Mouse (Mus musculus): ENCODE data around the gene Fbxw8. TPM values are rescaled to one million over a fixed set of nuclear protein-coding genes. Genes with fewer than 3 reads are reported as not detected.

Gene Fbxw8
- polyA plus RNA-seq, 1 experiment from 2014 or later: 27.6 TPM

GRCm38 (mm10) chr5:118028191-118029034 is 126.9 kb downstream of the Fbxw8 start:
- H3K4me2 ChIP-seq (ENCODE audit: low read depth, low read length, severe bottlenecking): peak overlapping the region; percentile 100
- DNase-seq (ENCODE audit: low spot score) (no peak), ATAC-seq (replicated peaks; ENCODE audit: low FRiP score) (no peak)
- H3K36me3 ChIP-seq (ENCODE audit: control insufficient read depth, insufficient read depth, low read length): no peaks in the 10 kb centered on the region
- peak overlapping the region; percentile 62 for H3K4me3 ChIP-seq (ENCODE audit: low read depth, low read length)
- peaks cover 28% of the 10 kb centered on the region for H3K4me1 ChIP-seq (replicated peaks; ENCODE audit: control insufficient read depth, insufficient read depth, low read length)
- no peak overlapping the region; the same call in 1 of the 2 replicates for H3K9ac ChIP-seq (ENCODE audit: low read length)
- H3K9me3 ChIP-seq (ENCODE audit: control insufficient read depth, low read length): no peaks in the 10 kb centered on the region
- WGBS: 2% methylated on average over 73 of the region's 79 CpGs
- peaks cover 48% of the 10 kb centered on the region for H3K27me3 ChIP-seq (ENCODE audit: control insufficient read depth, insufficient read depth, low read length)
- no peak overlapping the region for H3K27ac ChIP-seq (ENCODE audit: low read depth, low read length)

GRCm38 (mm10) chr5:118027698-118028190 is 127.5 kb downstream of the Fbxw8 start, which contains the start of gene Tesc:
Gene Tesc (plus strand): TSS chr5:118027743.
- Histone ChIP-seq H3K4me3 (ENCODE audit: low read depth, low read length) (peak within 1 kb of the TSS; percentile 62), H3K27me3 (ENCODE audit: control insufficient read depth, insufficient read depth, low read length) (peaks cover 48% of the 10 kb centered on the region), H3K4me2 (ENCODE audit: low read depth, low read length, severe bottlenecking) (peak within 1 kb of the TSS; percentile 100), H3K9me3 (ENCODE audit: control insufficient read depth, low read length) (no peaks in the 10 kb centered on the region), H3K4me1 (replicated peaks; ENCODE audit: control insufficient read depth, insufficient read depth, low read length) (peaks cover 28% of the 10 kb centered on the region), H3K36me3 (ENCODE audit: control insufficient read depth, insufficient read depth, low read length) (no peaks in the 10 kb centered on the region), H3K27ac (ENCODE audit: low read depth, low read length) (no peak within 1 kb of the TSS), H3K9ac (ENCODE audit: low read length) (peak within 1 kb of the TSS; percentile 41)
- WGBS: under 1% methylated on average over 55 of the region's 63 CpGs
- DNase-seq (ENCODE audit: low spot score) (peak; percentile 68), ATAC-seq (replicated peaks; ENCODE audit: low FRiP score) (peak; percentile 20; the same call in 1 of the 2 replicates)

- no peaks in the 10 kb centered on the region for H3K36me3 ChIP-seq (ENCODE audit: control insufficient read depth, insufficient read depth, low read length)
- ATAC-seq (replicated peaks; ENCODE audit: low FRiP score): 0 out of 2 replicates have a peak, but pooled peaks have one; percentile 31
- H3K4me3 ChIP-seq (ENCODE audit: low read depth, low read length): peak overlapping the region; percentile 62
- peaks cover 48% of the 10 kb centered on the region for H3K27me3 ChIP-seq (ENCODE audit: control insufficient read depth, insufficient read depth, low read length)
- peak overlapping the region; percentile 41; the same call in 1 of the 2 replicates for H3K9ac ChIP-seq (ENCODE audit: low read length)
- no peaks in the 10 kb centered on the region for H3K9me3 ChIP-seq (ENCODE audit: control insufficient read depth, low read length)
- no peak overlapping the region for H3K27ac ChIP-seq (ENCODE audit: low read depth, low read length)
- WGBS: under 1% methylated on average over 37 of the region's 39 CpGs
- DNase-seq (ENCODE audit: low spot score): no peak
- peaks cover 28% of the 10 kb centered on the region for H3K4me1 ChIP-seq (replicated peaks; ENCODE audit: control insufficient read depth, insufficient read depth, low read length)
- peak overlapping the region; percentile 100 for H3K4me2 ChIP-seq (ENCODE audit: low read depth, low read length, severe bottlenecking)
These were observed 128.1 kb downstream of the Fbxw8 start for GRCm38 (mm10) chr5:118027101-118027697.

GRCm38 (mm10) chr5:118026343-118026742 is 128.9 kb downstream of the Fbxw8 start:
- Histone ChIP-seq H3K27me3 (ENCODE audit: control insufficient read depth, insufficient read depth, low read length) (peaks cover 48% of the 10 kb centered on the region), H3K27ac (ENCODE audit: low read depth, low read length) (no peak overlapping the region), H3K4me1 (replicated peaks; ENCODE audit: control insufficient read depth, insufficient read depth, low read length) (peaks cover 28% of the 10 kb centered on the region), H3K4me3 (ENCODE audit: low read depth, low read length) (no peak overlapping the region), H3K36me3 (ENCODE audit: control insufficient read depth, insufficient read depth, low read length) (no peaks in the 10 kb centered on the region), H3K9ac (ENCODE audit: low read length) (no peak overlapping the region), H3K9me3 (ENCODE audit: control insufficient read depth, low read length) (no peaks in the 10 kb centered on the region), H3K4me2 (ENCODE audit: low read depth, low read length, severe bottlenecking) (no peak overlapping the region)
- ATAC-seq (replicated peaks; ENCODE audit: low FRiP score) (no peak), DNase-seq (ENCODE audit: low spot score) (no peak)
- WGBS: 2% methylated on average over 13 of the region's 13 CpGs

GRCm38 (mm10) chr5:118025880-118026279 is 129.4 kb downstream of the Fbxw8 start:
- H3K4me1 ChIP-seq (replicated peaks; ENCODE audit: control insufficient read depth, insufficient read depth, low read length): peaks cover 28% of the 10 kb centered on the region
- H3K4me2 ChIP-seq (ENCODE audit: low read depth, low read length, severe bottlenecking): no peak overlapping the region
- H3K27me3 ChIP-seq (ENCODE audit: control insufficient read depth, insufficient read depth, low read length): peaks cover 48% of the 10 kb centered on the region
- H3K27ac ChIP-seq (ENCODE audit: low read depth, low read length): no peak overlapping the region
- no peaks in the 10 kb centered on the region for H3K9me3 ChIP-seq (ENCODE audit: control insufficient read depth, low read length)
- no peaks in the 10 kb centered on the region for H3K36me3 ChIP-seq (ENCODE audit: control insufficient read depth, insufficient read depth, low read length)
- WGBS: 5% methylated on average over 12 of the region's 12 CpGs
- no peak overlapping the region for H3K9ac ChIP-seq (ENCODE audit: low read length)
- DNase-seq (ENCODE audit: low spot score) (no peak), ATAC-seq (replicated peaks; ENCODE audit: low FRiP score) (no peak)
- no peak overlapping the region for H3K4me3 ChIP-seq (ENCODE audit: low read depth, low read length)

GRCm38 (mm10) chr5:118023053-118023452 is 132.2 kb downstream of the Fbxw8 start:
- DNase-seq (ENCODE audit: low spot score) (no peak), ATAC-seq (replicated peaks; ENCODE audit: low FRiP score) (no peak)
- no peak overlapping the region for H3K27ac ChIP-seq (ENCODE audit: low read depth, low read length)
- H3K9ac ChIP-seq (ENCODE audit: low read length): no peak overlapping the region
- no peak overlapping the region for H3K4me3 ChIP-seq (ENCODE audit: low read depth, low read length)
- H3K9me3 ChIP-seq (ENCODE audit: control insufficient read depth, low read length): no peaks in the 10 kb centered on the region
- 85% methylated on average over 3 of the region's 3 CpGs for WGBS
- no peaks in the 10 kb centered on the region for H3K36me3 ChIP-seq (ENCODE audit: control insufficient read depth, insufficient read depth, low read length)
- H3K27me3 ChIP-seq (ENCODE audit: control insufficient read depth, insufficient read depth, low read length): peaks cover 27% of the 10 kb centered on the region
- peaks cover 19% of the 10 kb centered on the region for H3K4me1 ChIP-seq (replicated peaks; ENCODE audit: control insufficient read depth, insufficient read depth, low read length)
- no peak overlapping the region for H3K4me2 ChIP-seq (ENCODE audit: low read depth, low read length, severe bottlenecking)

GRCm38 (mm10) chr5:118019905-118020304 is 135.4 kb downstream of the Fbxw8 start:
- no peaks in the 10 kb centered on the region for H3K27me3 ChIP-seq (ENCODE audit: control insufficient read depth, insufficient read depth, low read length)
- H3K4me1 ChIP-seq (replicated peaks; ENCODE audit: control insufficient read depth, insufficient read depth, low read length): no peaks in the 10 kb centered on the region; the same call in 1 of the 2 replicates
- H3K4me3 ChIP-seq (ENCODE audit: low read depth, low read length): no peak overlapping the region
- no peaks in the 10 kb centered on the region for H3K36me3 ChIP-seq (ENCODE audit: control insufficient read depth, insufficient read depth, low read length)
- H3K9ac ChIP-seq (ENCODE audit: low read length): no peak overlapping the region
- no peaks in the 10 kb centered on the region for H3K9me3 ChIP-seq (ENCODE audit: control insufficient read depth, low read length)
- ATAC-seq (replicated peaks; ENCODE audit: low FRiP score): no peak
- H3K27ac ChIP-seq (ENCODE audit: low read depth, low read length): no peak overlapping the region
- H3K4me2 ChIP-seq (ENCODE audit: low read depth, low read length, severe bottlenecking): no peak overlapping the region
- no peak for DNase-seq (ENCODE audit: low spot score)
- WGBS: 69% methylated on average over 10 of the region's 11 CpGs

- Histone ChIP-seq H3K9me3 (ENCODE audit: control insufficient read depth, low read length) (no peaks in the 10 kb centered on the region), H3K4me3 (ENCODE audit: low read depth, low read length) (no peak overlapping the region), H3K36me3 (ENCODE audit: control insufficient read depth, insufficient read depth, low read length) (no peaks in the 10 kb centered on the region), H3K27ac (ENCODE audit: low read depth, low read length) (no peak overlapping the region), H3K4me1 (replicated peaks; ENCODE audit: control insufficient read depth, insufficient read depth, low read length) (no peaks in the 10 kb centered on the region; the same call in 1 of the 2 replicates), H3K4me2 (ENCODE audit: low read depth, low read length, severe bottlenecking) (no peak overlapping the region), H3K27me3 (ENCODE audit: control insufficient read depth, insufficient read depth, low read length) (no peaks in the 10 kb centered on the region), H3K9ac (ENCODE audit: low read length) (no peak overlapping the region)
- no peak for DNase-seq (ENCODE audit: low spot score)
- no peak for ATAC-seq (replicated peaks; ENCODE audit: low FRiP score)
- WGBS: 76% methylated on average over 5 of the region's 5 CpGs
These were observed 137.7 kb downstream of the Fbxw8 start for GRCm38 (mm10) chr5:118017527-118017926.

Measured in forebrain, embryonic 11.5 days (tissue).